Comparison of ENCODE assay signal across 13 mouse cellular contexts in the genomic region with DNA sequence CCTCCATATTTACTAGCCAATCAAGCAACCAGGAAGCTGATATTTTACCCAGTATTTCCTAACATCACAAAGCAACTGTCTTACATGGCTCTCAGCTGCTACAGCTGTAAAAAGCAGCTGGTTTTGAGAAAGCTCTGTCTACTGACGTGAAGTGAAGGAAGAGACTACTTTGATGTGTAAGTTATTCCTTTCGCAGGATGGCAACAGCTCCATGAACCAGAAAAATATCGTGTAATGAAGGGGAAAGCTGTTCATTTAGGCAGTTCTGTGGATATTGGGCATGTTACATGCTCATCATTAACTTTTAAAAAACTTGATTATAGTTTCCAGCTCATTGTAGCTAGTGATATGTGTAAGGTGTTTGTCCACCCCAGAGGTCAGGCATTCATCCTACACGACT.
"Had no signal": no experiment of that assay in that cellular context is flagged by ENCODE, and none has a peak within 500 bp of the region (broad histone marks: within the 10 kb centered on the region; RNA-seq: fewer than 3 reads in every experiment).

No protein-coding gene starts in this region.

- ATAC-seq: midbrain, embryonic 15.5 days had no signal

- H3K9me3 ChIP-seq: lung, embryonic 15.5 days; midbrain, embryonic 15.5 days; stomach, embryonic 15.5 days had no signal

- H3K4me2 ChIP-seq: limb, embryonic 13.5 days; lung, embryonic 15.5 days; stomach, embryonic 15.5 days had no signal

- H3K27ac ChIP-seq: layer of hippocampus, adult 2 months; limb, embryonic 13.5 days; liver, embryonic 14.5 days; lung, embryonic 15.5 days; midbrain, embryonic 15.5 days; neural tube, embryonic 12.5 days; stomach, embryonic 15.5 days had no signal

- H3K4me3 ChIP-seq: layer of hippocampus, adult 2 months; limb, embryonic 13.5 days; lung, embryonic 15.5 days; midbrain, embryonic 15.5 days; neural tube, embryonic 12.5 days; stomach, embryonic 15.5 days had no signal

- H3K36me3 ChIP-seq: limb, embryonic 13.5 days; lung, embryonic 15.5 days; midbrain, embryonic 15.5 days; neural tube, embryonic 12.5 days; stomach, embryonic 15.5 days had no signal

- H3K27me3 ChIP-seq: limb, embryonic 13.5 days; lung, embryonic 15.5 days; midbrain, embryonic 15.5 days; neural tube, embryonic 12.5 days; stomach, embryonic 15.5 days had no signal

- H3K9ac ChIP-seq: limb, embryonic 13.5 days; liver, embryonic 14.5 days; lung, embryonic 15.5 days; midbrain, embryonic 15.5 days; neural tube, embryonic 12.5 days; stomach, embryonic 15.5 days had no signal

- DNase-seq: kidney, postnatal 10 days; kidney, postnatal 4 days; left cerebral cortex, postnatal 4 days; right cerebral cortex, postnatal 14 days; thymus, adult 2 months; thymus, postnatal 25 days had no signal

- H3K4me1 ChIP-seq: limb, embryonic 13.5 days; neural tube, embryonic 12.5 days; stomach, embryonic 15.5 days had no signal
